Mouse (Mus musculus) right cerebral cortex, postnatal 4 days (tissue): ENCODE data around the gene Ppp1r9a.

Experiments used
- DNase-seq: peaks from one replicate; pipeline ENCODE4 v3.0.0-alpha.2; 2022

Gene Ppp1r9a

GRCm38 (mm10) chr6:5054446-5055095 is 151.9 kb downstream of the Ppp1r9a start:
- DNase-seq, result no peak

DNA sequence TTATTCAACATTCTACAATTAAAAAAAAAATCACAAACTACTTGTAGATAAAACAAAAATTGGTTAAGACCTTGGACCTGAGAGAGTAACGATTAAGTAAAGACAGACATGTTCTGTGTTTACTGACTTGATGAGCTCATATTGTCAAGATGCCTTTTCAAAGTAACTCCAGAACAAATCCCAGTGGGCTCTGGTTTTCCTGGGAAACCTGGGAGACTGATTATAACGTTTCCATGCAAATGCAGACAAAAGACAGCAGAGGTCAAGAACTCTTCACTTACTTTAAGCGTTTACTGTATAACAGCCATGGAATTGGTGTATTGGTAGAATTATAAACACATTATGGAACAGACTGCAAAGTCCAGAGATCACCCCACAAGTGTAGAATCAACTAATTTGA is 172.0 kb downstream of the Ppp1r9a start:
- no peak for DNase-seq

DNA sequence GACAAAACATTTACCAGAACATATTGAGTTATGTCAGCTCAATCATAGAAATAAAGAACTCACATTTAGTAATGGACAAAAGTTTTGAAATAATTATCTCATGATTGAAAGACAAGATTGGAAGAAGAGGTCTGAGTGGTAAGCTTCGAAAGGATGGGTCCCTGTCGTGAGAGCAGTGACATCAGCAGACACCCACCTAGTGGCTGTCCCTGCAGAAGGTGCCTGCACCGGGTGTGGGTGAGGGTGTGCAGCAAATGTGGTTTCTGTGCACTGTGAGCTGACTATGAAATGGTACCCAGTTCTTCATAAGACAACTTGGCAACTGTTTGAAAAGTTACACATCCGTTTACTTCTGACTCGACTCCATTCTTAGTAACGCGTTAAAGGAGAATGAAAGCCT is 173.0 kb downstream of the Ppp1r9a start:
- DNase-seq, result no peak

GRCm38 (mm10) chr6:5078009-5078408 is 175.3 kb downstream of the Ppp1r9a start:
- no peak for DNase-seq

- DNase-seq, result no peak
Measured at GRCm38 (mm10) chr6:5079108-5079507, 176.4 kb downstream of the Ppp1r9a start.

- no peak for DNase-seq
Measured at GRCm38 (mm10) chr6:5080094-5080493, 177.4 kb downstream of the Ppp1r9a start.

DNA sequence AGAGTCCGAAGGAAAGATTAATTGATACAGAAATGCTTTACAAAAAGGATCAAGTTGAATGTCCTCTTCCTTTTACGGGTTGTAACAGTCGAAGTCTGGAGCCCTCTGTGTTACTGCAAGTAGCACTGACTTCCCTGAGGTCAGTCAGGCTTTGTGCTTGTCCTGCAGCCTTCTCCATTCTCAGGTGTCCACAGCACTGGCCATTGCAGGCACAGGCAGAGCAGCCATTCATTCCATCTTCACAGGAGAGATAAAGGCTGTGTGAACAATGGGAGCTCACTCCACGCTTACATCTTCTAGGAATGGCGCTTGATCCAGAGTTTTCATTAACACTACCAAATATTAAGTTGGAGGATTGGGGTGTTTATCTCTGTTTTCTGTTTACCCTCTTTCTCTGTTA is 177.8 kb downstream of the Ppp1r9a start:
- no peak for DNase-seq

- DNase-seq, result no peak
Measured at GRCm38 (mm10) chr6:5081099-5081498, 178.4 kb downstream of the Ppp1r9a start.

DNA sequence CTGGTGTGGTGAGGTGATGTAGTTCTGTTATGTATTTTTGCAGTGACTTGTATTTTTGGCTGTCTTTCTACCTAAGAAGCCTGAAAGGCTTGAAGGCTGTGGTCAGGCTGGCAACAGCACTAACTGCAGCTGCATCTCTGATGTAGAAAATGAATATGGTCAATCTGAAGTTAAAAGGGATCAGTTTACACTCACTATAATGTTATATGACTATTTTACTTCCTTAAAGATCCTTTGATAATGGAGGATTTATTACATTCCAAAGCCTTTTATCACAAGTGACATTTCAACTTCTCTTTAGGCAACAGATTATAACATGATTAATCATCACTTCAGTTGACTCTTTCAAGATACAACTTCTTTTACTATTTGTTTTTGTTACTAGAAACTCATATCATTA is 179.4 kb downstream of the Ppp1r9a start:
- DNase-seq, result no peak

DNA sequence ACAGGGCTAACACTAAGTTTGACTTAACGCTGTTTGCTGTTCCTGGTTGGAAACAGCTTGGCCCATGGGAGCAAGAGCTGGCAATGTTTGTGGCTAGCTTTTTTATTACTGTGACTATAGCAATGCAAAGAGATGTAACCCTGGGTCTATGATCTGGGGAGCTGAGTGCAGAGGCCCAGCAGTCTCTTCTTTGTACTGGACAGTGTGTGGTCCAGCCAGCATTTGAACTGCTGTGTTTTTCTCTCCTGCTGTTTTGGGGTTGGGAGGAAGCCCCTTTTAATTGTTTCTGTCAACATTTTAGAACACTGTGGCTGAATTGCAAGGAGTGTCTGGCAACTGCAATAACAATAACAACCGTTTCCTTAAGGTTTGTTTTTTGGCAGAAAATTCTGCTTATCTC is 180.0 kb downstream of the Ppp1r9a start:
- no peak for DNase-seq

- DNase-seq, result no peak
Measured at GRCm38 (mm10) chr6:5083957-5084356, 181.2 kb downstream of the Ppp1r9a start.

- no peak for DNase-seq
Measured at GRCm38 (mm10) chr6:5091873-5092272, 189.2 kb downstream of the Ppp1r9a start.

- no peak for DNase-seq
Measured at GRCm38 (mm10) chr6:5092795-5093194, 190.1 kb downstream of the Ppp1r9a start.

DNA sequence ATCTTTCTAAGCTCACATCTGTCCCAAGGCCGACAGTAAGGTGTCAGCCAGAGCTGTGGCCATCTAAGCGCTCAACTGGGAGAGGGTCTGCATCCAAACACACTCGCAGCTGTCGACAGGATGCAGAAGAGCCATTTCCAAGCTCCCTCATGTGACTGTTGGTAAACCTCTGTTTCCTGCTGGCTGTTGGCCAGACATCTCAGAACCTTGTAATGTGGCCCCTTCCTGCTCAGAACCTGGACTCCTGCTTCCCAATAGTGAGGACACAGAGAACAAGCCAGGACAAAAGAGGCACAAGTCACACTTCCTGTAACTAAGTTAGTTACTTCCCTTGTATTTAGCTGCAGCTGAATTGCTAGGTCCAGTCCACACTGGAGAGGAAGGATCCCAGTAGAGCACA is 190.8 kb downstream of the Ppp1r9a start:
- DNase-seq, result peak; percentile 11

GRCm38 (mm10) chr6:5095365-5095973 is 192.8 kb downstream of the Ppp1r9a start:
- DNase-seq, result no peak

DNA sequence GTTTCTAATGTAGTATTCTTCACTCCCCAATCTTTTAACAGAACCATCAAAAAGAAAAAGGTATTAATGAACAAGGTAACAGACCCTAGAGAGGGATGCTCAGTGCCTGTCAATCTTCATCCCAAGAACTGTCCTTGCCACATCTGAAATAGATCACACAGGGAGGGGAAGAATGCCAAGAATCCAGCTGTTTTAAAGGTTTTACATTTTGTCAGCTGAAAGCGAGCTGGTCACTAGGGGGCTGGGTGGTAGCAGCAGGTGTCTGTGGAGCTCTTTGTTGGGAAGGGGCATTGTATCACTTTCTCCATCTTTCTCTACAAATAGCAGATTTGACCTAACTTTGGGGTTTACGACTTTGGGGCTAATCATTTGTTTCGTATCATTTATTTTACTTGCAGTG is 194.6 kb downstream of the Ppp1r9a start:
- DNase-seq, result no peak

DNA sequence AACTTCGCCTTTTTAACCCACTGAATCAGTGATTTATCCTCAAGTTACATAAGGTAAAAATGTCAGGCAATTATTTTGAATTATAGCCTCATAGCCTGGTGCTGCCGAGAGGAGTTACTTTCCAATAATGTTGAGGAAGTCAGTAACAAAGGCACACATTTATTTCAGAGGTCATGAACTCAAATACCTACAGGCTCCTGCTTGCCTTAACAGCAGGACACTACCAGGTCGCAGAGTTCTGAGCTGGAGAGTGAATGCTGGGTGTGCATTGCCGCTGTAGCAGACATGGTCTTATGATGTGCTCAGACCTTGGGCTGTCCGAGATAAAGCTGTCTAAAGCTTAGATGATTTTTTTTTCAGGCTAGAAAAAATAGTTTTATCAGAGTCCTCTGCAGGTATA is 196.6 kb downstream of the Ppp1r9a start:
- DNase-seq, result no peak

DNA sequence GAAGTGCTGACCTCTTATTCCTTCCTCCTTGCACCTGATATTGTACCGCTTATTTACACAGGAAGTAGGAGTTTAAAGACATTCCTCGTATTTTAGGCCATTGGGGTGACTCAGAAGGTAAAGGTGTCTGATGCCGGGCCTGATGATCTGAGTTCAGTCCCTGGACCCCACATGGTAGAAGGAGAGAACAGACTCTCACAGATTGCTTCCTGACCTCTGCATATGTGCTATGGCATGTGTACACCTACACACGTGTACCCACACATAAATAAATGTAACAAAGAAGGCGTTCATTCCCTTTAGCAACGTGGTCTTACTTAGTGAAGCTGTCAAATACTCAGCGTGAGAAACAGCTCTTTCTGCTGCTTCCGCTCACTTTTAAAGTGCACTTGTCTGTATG is 197.1 kb downstream of the Ppp1r9a start:
- no peak for DNase-seq

DNA sequence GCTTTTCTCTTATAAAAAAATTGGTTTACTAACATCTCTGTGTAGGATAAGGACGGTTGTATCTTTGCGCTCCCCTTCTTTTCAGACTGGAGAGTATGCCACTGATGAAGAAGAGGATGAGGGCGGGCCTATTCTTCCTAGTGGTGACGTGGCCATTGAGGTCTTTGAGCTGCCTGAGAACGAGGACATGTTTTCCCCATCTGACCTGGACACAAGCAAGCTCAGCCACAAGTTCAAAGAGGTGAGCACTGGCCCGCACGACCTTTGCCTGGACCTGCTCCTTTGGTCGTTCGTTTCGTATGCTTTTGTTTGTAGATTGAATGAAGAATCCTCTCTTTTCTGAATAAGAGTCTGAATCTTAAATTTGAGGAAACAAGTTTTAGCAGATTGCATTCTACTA is 197.6 kb downstream of the Ppp1r9a start:
- DNase-seq, result no peak

DNA sequence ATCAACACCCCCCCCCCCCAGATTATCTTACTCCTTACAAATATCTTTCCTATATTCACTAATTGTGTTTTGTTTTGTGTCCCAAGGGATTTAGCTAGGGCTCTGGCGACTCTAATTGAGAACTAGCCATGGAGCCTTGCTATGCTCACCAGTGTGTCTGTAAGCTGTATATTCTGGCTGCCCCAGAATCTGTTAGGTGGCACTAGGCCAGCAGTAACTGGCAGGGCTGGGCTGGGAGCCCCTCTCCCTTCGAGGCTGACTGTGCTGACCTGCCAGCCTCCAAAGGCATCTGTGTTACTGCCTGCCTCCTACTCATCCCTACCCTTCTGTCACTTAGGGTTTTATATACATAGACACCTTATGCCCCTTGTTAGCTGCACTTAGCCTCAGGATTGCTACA is 200.0 kb downstream of the Ppp1r9a start:
- peak; percentile 24 for DNase-seq

GRCm38 (mm10) chr6:5103769-5104168 is 201.1 kb downstream of the Ppp1r9a start:
- no peak for DNase-seq

DNA sequence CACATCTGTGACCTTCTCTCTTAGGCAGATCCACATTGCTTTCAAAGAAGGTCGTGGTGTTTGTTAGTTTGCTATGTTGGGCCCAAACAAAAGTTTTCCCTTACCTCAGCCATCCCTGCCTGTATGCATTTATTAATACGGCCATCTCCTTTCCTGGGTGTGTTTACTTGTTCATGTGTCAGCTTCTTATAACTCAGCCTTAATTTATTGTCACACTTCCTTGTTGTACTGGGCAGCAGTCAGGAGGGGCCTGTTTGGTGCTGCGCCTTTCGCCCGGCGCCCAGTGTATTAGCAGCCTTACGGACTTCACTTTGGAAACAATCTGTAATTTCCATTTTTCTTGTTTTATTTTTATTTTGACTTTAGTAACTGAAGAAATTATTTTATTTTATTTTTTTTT is 201.5 kb downstream of the Ppp1r9a start:
- no peak for DNase-seq

- no peak for DNase-seq
Measured at GRCm38 (mm10) chr6:5108494-5108893, 205.8 kb downstream of the Ppp1r9a start.

DNA sequence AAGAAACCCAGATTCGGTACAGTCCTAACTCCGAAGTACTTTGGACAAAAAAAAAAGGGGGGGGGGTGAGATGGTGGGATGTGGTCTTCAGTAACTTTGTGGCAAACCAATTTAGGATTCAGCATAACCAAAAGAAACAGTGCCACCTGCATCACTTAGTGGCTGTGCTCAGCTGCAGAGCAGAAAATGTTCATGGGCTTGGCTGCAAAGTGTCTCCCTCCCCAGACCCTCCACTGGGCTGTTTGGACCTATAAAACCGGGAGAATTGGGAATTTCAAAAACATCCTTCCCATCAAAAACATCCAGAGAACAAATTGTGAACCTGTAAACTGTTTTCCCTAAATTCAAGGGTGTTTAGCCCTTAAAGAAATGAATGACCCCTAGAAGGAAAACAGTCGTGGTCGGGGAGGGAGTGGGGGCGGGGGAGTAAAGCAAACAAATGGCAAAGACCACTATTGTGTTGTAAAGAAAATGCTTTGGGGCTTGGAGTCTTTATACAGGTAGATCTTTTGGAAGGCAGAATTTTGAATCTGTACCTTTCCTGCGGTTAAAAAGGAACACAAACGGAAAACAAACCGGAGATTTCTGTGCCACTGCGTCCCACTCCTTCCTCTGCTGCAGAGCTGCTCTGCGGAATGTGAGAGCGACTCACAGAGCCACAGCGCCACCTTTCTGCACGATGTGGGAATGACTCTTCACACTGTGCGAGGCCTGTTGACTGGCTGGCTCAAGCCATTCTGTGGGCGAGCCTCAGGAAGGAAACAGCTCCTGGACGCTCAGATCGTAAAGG is 207.4 kb downstream of the Ppp1r9a start:
- DNase-seq, result peak; percentile 85
